Mouse (Mus musculus): Measurements from ENCODE around the gene Pms2. TPM values are rescaled to one million over a fixed set of nuclear protein-coding genes. Genes with fewer than 3 reads are reported as not detected.
A peak's percentile ranks its signal among the peaks of the same experiment; 100 is the strongest.

The Pms2 gene
- total and polyA plus RNA-seq, 3 experiments = 16.5 to 17.3 TPM; not detected in 1

- DNase-seq (ENCODE audit: low read depth, low spot score) = peak; percentile 45
- TF ChIP-seq MAX (IDR thresholded peaks at IDR 0.05; ENCODE audit: low read length) (0 out of 2 replicates have a peak, but pooled peaks have one; percentile 38), ETS1 (IDR thresholded peaks at IDR 0.05; ENCODE audit: low read depth, low read length) (no peak)
- H3K4me1 ChIP-seq (ENCODE audit: control insufficient read depth in 1 of 2, insufficient read depth in 2 of 2, low read length in 2 of 2) = peaks cover 9 to 40% of the 10 kb centered on the region in 2 experiments
- no peak overlapping the region for H3K4me3 ChIP-seq (ENCODE audit: control insufficient read depth in 1 of 2, insufficient read depth in 1 of 2, low read depth in 2 of 2, low read length in 2 of 2)
- H3K9ac ChIP-seq (ENCODE audit: control insufficient read depth, low read depth, low read length, poor library complexity, severe bottlenecking) = no peak overlapping the region
- no peaks in the 10 kb centered on the region for H3K27me3 ChIP-seq (ENCODE audit: control insufficient read depth in 1 of 2, insufficient read depth in 2 of 2, low read length in 2 of 2)
- H3K9me3 ChIP-seq (replicated peaks; ENCODE audit: insufficient read depth, low read length) = no peaks in the 10 kb centered on the region
- no peaks in the 10 kb centered on the region for H3K79me2 ChIP-seq (ENCODE audit: control insufficient read depth, insufficient read depth, low read length, poor library complexity)
- no peak overlapping the region for H3K27ac ChIP-seq (ENCODE audit: control insufficient read depth, low read depth, low read length)
- H3K36me3 ChIP-seq (ENCODE audit: control insufficient read depth in 1 of 2, insufficient read depth in 2 of 2, low read length in 2 of 2) = peaks cover 0 to 12% of the 10 kb centered on the region in 2 experiments; a peak in 2 of 4 replicates
These were observed 67.1 kb downstream of the Pms2 start for GRCm38 (mm10) chr5:143976726-143977431.

GRCm38 (mm10) chr5:143980858-143981257, 71.1 kb downstream of the Pms2 start:
- Histone ChIP-seq H3K4me3 (ENCODE audit: control insufficient read depth in 1 of 2, insufficient read depth in 1 of 2, low read depth in 2 of 2, low read length in 2 of 2) (no peak overlapping the region), H3K79me2 (ENCODE audit: control insufficient read depth, insufficient read depth, low read length, poor library complexity) (no peaks in the 10 kb centered on the region)
- TF ChIP-seq USF2 (IDR thresholded peaks at IDR 0.05; ENCODE audit: borderline replicate concordance in 1 of 2, insufficient read depth in 1 of 2, low read depth in 1 of 2, low read length in 2 of 2) (no peak), ZC3H11A (IDR thresholded peaks at IDR 0.05; ENCODE audit: low read depth, low read length) (no peak), CHD1 (IDR thresholded peaks at IDR 0.05; ENCODE audit: low read depth, low read length) (no peak), JUND (IDR thresholded peaks at IDR 0.05; ENCODE audit: low read depth, low read length) (no peak), CHD2 (IDR thresholded peaks at IDR 0.05; ENCODE audit: low read length) (no peak), TCF12 (IDR thresholded peaks at IDR 0.05; ENCODE audit: low read depth, low read length) (no peak), ZKSCAN1 (IDR thresholded peaks at IDR 0.05; ENCODE audit: low read depth, low read length) (no peak)

GRCm38 (mm10) chr5:143982361-143982760, 72.6 kb downstream of the Pms2 start:
- TF ChIP-seq CTCF (IDR thresholded peaks at IDR 0.05 in 2 of 3, conservative IDR thresholded peaks at IDR 0.05 in 1 of 3; ENCODE audit: control insufficient read depth in 1 of 3, insufficient read depth in 1 of 3, low read depth in 2 of 3, low read length in 3 of 3, poor library complexity in 1 of 3, severe bottlenecking in 1 of 3) = no peak
- TF ChIP-seq ZNF384 (IDR thresholded peaks at IDR 0.05; ENCODE audit: low read depth, low read length) = no peak
- TF ChIP-seq ELF1 (IDR thresholded peaks at IDR 0.05; ENCODE audit: low read depth, low read length) = no peak
- TF ChIP-seq EP300 (IDR thresholded peaks at IDR 0.05; ENCODE audit: low read depth in 1 of 2, low read length in 2 of 2) = peak in 1 of 2 experiments; percentile 13; a peak in 1 of 4 replicates
- 0 out of 2 replicates have a peak, but pooled peaks have one; percentile 17 for TF ChIP-seq TAL1 (IDR thresholded peaks at IDR 0.05; ENCODE audit: low read length)
- TF ChIP-seq GATA1 (IDR thresholded peaks at IDR 0.05; ENCODE audit: low read depth, low read length) = 0 out of 2 replicates have a peak, but pooled peaks have one; percentile 4

More at GRCm38 (mm10) chr5:143980858-143981257, 71.1 kb downstream of the Pms2 start:
- H3K27ac ChIP-seq (ENCODE audit: control insufficient read depth, low read depth, low read length) = no peak overlapping the region
- peaks cover 2 to 13% of the 10 kb centered on the region in 2 experiments; a peak in 2 of 4 replicates for H3K4me1 ChIP-seq (ENCODE audit: control insufficient read depth in 1 of 2, insufficient read depth in 2 of 2, low read length in 2 of 2)
- peaks cover 0 to 4% of the 10 kb centered on the region in 2 experiments; a peak in 2 of 4 replicates for H3K36me3 ChIP-seq (ENCODE audit: control insufficient read depth in 1 of 2, insufficient read depth in 2 of 2, low read length in 2 of 2)
- no peaks in the 10 kb centered on the region for H3K9me3 ChIP-seq (replicated peaks; ENCODE audit: insufficient read depth, low read length)
- DNase-seq (ENCODE audit: low read depth, low spot score) = no peak
- no peak overlapping the region for H3K9ac ChIP-seq (ENCODE audit: control insufficient read depth, low read depth, low read length, poor library complexity, severe bottlenecking)
- no peaks in the 10 kb centered on the region for H3K27me3 ChIP-seq (ENCODE audit: control insufficient read depth in 1 of 2, insufficient read depth in 2 of 2, low read length in 2 of 2)

More at GRCm38 (mm10) chr5:143982361-143982760, 72.6 kb downstream of the Pms2 start:
- Histone ChIP-seq H3K36me3 (ENCODE audit: control insufficient read depth in 1 of 2, insufficient read depth in 2 of 2, low read length in 2 of 2) (peaks cover 0 to 2% of the 10 kb centered on the region in 2 experiments; a peak in 1 of 4 replicates), H3K4me1 (ENCODE audit: control insufficient read depth in 1 of 2, insufficient read depth in 2 of 2, low read length in 2 of 2) (0 out of 4 replicates have a peak, but pooled peaks cover 0 to 2% of the 10 kb centered on the region in 2 experiments), H3K27me3 (ENCODE audit: control insufficient read depth in 1 of 2, insufficient read depth in 2 of 2, low read length in 2 of 2) (no peaks in the 10 kb centered on the region), H3K9ac (ENCODE audit: control insufficient read depth, low read depth, low read length, poor library complexity, severe bottlenecking) (no peak overlapping the region), H3K4me3 (ENCODE audit: control insufficient read depth in 1 of 2, insufficient read depth in 1 of 2, low read depth in 2 of 2, low read length in 2 of 2) (no peak overlapping the region), H3K27ac (ENCODE audit: control insufficient read depth, low read depth, low read length) (no peak overlapping the region), H3K9me3 (replicated peaks; ENCODE audit: insufficient read depth, low read length) (no peaks in the 10 kb centered on the region), H3K79me2 (ENCODE audit: control insufficient read depth, insufficient read depth, low read length, poor library complexity) (no peaks in the 10 kb centered on the region)
- no peak for DNase-seq (ENCODE audit: low read depth, low spot score)
